Mouse (Mus musculus): Measurements from ENCODE around the gene Vps45.
A peak's percentile ranks its signal among the peaks of the same experiment; 100 is the strongest.
"Not testable (repeated sequence)": the region's sequence is repeated elsewhere in the genome, so short reads cannot be mapped to it uniquely, and the experiment has no call there.

Vps45 gene

DNA sequence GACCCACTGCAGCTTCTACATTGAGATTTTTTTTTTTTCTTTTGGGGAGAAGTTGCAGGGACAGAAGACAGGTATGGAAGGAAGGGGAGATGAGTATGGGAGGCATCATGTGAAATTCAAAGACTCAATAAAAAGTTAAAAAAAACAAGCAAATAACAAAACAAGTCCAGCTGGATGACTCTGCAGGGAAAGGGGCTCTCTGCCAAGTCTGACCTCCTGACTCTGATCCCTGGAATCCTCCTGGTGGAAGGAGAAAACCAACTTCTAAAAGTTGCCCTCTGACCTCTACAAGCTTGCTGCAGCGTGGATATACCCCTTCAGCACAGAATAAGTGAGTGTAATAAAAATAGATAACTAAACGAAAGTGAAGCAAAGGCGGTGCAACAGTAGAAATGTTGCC, 20.4 kb upstream of the Vps45 start:
- DNase-seq (ENCODE audit: low spot score in 2 of 2), result no peak

DNA sequence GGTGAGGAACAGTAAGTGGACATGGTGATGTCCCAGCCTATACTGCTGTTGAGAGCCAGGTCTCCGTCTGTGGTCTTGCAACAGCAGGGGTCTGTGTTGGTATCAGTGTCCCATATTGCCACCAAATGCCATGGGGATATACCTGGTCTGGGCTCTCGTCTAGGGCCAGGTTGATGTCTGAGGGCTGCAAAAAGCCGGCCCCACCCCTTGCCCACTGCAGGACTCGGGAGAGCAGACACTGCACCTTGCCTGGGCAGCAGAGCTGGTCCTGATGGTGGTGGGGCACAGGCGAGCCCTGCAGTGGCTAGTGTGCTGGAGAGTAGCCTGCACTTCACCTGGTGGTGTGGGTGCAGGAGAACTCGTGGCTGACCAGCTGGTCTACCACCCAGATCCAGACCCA, 19.8 kb upstream of the Vps45 start:
- no peak for DNase-seq (ENCODE audit: low spot score in 2 of 2)

DNA sequence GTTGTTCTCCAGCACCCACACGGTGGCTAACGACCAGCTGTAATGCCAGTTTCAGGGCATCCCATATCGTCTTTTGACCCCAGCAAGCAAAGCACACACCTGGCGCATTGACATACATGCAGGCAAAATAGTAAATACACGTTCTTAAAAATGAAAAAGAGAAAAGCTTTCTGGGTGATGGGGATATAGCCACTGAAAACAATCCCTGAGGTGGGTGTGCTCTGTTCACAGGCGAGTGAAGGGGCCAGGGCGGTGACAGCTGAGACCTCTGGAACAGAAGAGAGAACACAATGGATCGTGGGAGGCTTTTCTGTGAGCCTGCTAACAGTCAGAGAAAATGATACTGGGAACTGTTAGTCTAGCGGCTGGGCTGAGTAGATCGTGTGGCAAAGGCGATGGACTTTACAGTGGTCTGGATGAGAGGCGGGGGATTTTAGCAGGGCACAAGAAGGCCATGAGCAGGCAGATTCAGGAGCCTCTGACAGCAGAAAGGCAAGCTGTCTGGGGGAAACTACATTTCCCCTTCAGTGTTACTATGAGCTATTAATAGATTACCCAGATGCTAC, 14.7 kb upstream of the Vps45 start:
- no peak for DNase-seq (ENCODE audit: low spot score in 2 of 2)

DNA sequence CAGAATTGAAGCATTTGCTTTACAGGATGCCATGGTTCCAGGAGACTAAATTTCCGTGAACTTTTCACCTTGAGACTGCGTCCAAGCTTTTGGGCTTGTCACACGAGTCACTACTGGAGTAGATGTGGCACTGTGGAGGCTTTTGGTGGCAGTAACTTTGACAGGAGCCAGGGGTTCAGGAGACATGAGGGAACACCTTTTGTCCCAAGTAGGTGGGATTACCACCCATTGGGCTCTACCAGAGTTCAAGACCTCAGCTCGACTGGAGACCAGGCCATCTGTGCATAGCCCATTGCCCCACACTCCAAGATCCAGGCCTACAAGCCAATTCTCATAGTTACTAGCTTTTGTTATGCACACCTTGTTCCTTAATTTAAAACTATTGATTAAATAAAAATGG, 12.0 kb upstream of the Vps45 start:
- no peak for DNase-seq (ENCODE audit: low spot score in 2 of 2)

DNA sequence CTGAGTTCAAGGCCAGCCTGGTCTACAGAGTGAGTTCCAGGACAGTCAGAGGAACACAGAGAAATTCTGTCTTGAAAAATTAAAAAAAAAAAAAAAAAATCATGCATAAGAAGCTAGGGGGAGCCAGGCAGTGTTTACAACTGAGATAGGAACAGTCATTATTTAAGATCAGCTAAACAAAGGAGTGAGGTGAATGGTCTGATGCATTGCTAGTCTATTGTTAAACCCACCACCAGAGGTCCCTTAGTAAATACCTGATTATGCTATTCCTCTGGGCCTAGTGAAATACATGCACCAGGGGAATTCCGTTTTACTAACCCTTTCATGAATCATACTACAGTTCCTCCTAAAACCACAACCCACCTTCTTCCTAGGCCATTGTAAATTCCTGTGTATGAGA, 11.3 kb upstream of the Vps45 start:
- no peak for DNase-seq (ENCODE audit: low spot score in 2 of 2)

DNA sequence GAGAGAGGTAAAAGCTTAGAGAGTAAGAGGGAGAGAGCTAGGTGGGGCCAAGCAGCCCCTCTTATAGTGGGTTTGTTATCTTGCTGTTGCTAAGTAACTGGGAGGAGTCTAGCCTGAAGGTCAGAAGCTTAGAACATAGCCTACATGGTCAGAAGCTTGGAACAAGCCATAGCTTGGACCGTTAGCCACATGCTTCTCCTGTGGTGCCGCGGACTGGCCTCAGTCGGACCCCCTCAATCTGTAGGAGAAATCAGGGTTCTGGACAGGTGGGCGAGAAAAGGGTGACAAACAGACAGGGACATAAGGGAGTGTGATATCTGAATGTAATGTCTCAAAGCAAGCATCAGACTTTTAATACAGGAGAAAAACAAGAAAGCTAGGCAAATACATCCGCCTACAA, 10.8 kb upstream of the Vps45 start:
- no peak for DNase-seq (ENCODE audit: low spot score in 2 of 2)

DNA sequence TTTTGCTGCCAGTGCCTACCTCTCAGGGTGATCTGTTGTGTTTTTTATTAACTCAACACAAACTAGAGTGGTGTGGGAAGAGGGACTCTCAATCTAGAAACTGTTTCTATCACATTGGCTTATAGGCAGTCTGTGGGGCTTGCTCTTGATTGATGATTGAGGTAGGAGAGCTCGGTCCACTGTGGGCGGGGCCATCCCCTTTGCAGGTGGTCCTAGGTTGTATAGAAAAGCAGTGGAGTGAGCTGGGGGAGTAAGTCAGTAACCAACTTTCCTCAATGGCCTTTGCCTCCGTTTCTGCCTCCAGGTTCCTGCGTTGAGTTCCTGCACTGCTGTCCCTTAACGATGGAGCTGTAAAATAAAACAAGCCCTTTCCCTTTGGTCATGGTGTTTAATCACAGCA, 8.5 kb upstream of the Vps45 start:
- no peak for DNase-seq (ENCODE audit: low spot score in 2 of 2)

DNA sequence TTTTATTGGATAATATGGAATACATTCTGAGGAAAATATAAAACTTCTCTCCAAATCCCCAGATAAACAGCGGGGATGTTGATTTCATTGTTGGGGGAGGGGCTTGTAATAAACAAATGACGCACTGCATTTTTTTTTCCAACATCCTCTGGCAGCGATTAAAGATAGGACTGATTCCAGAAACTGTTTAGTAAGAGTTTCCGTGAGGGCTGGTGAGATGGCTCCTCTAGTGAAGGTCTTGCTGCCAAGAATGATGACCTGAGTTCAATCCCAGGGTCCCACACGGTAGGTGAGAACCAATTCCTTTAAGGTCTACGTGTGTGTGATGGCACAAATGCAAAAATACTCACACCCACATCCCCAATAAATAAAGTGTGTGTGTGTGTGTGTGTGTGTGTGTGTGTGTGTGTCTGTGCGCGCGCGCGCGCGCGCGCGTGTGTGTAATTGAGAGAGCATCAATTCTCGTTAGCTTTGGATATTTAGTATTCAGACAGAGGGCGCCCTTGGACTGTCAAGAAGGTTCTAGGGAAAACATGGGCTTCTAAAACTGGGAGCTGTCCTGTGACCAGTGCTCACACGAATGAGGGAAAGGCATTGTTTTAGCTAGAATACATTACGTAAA, 7.6 kb upstream of the Vps45 start:
- peak in 1 of 2 experiments; percentile 29 for DNase-seq (ENCODE audit: low spot score in 2 of 2)

DNA sequence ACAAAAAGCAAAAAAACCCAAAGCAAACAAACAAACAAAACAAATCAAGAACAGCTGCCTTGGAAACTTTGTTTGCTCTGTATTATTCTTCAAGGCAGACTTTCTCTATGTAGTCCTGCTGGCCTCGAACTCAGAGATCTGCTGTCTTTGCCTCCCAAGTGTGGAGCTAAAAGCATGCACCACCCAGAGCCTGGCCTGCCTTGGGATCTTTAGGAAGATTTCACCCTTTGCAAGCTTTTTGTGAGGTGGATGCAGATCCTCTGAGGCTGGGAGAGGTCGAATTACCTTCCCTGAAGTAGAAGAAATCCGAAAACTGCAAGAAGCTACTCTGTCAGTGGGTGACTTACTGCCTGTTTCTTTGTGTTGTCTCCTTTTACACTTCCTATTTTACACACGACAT, 6.9 kb upstream of the Vps45 start:
- DNase-seq (ENCODE audit: low spot score in 2 of 2), result no peak

DNA sequence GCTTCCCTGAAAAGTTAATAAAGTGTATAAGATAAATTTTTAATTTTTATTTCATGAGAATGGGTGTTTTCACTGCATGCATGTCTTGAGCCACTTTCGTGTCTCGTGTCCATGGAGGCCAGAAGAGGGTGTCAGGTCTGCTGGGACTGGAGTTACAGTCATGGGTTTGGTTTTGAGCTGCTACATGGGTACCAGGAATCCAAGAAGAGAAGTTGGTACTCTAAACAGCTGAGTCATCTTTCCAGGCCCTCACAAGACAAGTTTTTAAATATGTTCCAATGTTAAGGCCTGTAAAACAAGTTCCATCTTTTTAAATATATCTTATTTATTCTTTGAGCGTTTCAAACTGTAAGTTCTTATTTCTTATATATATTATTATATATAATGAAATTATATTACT, 6.0 kb upstream of the Vps45 start:
- DNase-seq (ENCODE audit: low spot score in 2 of 2), result no peak

DNA sequence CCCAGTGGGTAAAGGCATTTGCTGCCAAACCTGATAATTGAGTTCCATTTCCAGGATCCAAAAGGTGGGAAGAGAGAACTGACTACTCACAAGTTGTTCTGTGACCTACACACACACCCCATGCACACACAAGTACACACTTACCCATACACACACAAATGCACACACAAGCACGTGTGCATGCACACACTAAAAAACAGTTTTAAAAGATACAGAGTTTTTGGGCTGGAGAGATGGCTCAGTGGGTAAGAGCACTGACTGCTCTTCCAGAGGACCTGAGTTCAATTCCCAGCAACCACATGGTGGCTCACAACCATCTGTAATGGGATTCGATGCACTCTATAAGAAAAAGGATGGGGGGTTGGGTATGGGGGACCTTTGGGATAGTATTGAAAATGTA, 5.0 kb upstream of the Vps45 start:
- no peak for DNase-seq (ENCODE audit: low spot score in 2 of 2)

DNA sequence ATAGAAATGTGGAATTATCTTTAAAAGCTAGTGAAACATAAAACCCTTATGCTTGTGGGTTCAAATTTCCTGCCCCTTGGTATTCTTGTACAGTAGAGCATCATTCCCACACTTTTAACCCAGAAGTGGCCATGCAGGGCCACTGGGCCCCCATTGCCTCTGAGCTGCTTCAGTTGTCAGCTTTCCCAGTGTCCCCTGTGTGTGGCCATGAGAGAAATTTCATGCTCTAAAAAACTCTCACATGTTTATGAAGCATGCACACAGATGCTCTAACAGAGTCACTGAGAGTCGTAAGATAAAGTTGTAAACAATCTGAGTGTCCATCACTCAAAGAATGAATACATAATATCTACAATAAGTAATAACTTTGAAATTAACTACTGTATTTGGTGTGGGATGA, 1.9 kb upstream of the Vps45 start:
- no peak for DNase-seq (ENCODE audit: low spot score in 2 of 2)

DNA sequence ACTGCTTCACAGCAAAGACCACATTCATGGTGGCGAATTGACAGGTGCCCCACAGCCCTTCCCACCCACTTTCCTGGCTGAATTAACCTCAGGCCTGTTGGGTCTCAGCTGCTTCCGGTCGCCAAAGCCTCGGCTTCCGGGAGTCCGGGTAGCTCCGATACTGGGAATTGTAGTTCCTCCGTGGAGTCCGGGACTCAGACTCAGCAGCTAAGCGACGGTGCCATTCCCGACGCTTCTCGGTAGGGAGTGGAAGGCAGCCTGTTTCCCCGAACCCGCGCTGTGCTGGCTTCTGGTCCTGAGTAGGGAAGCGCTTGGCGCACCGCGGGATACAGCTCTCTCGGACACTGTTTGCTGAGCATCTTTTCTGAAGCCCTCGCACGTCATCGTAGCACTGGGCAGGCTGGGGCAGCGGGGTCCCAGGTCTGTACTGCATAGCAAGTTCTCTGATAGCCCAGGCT, 490 bp downstream of the Vps45 start:
- peak; percentile 81 to 84 for DNase-seq (ENCODE audit: low spot score in 2 of 2)

DNA sequence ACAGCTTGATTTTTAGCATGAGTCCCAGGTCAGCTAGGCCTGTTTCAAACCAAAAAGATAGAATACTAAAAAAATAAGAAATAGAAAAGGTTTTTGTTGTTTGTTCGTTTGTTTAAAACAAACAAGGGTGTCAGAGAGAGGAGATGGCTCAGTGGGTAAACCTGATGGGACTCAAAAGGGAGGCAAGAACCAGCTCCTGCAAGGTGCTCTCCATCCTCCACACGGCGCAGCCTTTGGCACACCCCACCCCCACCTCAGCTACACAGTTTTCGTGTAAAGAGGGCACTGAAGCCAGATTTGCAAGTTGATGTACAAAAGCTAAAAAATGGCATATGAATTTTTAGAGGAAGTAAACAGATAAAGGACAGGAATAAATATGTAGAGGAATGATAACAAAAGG, 2.2 kb downstream of the Vps45 start:
- DNase-seq (ENCODE audit: low spot score in 2 of 2), result no peak

DNA sequence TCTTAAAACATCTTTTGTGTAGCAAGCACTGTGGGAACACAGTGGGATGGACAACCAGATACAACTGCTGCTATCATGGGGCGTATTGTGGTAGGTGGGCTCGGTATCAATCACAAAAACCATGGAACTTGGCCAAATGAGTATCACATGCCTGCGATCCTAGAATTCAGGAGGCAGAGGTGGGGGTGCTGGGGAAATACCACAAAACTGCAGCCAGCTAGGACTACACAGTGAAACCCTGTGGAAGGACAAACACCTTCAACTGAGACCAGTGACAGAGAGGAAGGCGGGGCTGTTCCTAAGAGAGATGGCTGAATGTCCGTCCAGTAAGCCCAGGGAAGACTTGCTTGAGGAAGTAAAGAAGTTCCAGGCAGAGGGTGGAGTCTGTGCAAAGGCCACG, 3.0 kb downstream of the Vps45 start:
- no peak for DNase-seq (ENCODE audit: low spot score in 2 of 2)

DNA sequence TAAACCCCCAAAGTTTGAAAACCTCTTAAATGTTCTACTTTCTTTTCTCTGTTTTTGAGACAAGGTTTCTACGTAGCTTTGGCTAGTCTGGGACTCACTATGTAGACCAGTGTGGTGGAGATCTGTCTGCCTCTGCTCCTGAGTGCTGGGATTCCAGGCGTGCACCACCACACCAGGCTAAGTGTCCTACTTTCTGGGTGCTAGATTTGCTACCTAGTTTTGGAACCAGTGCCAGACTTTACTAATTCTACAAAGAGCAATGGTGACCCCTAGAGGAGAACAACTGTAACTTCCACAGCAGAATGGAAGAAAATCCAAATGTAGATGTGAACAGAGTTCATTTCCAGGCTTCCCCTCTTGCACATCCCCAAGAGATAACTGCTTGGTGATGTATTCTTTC, 6.4 kb downstream of the Vps45 start:
- DNase-seq (ENCODE audit: low spot score in 2 of 2), result no peak

DNA sequence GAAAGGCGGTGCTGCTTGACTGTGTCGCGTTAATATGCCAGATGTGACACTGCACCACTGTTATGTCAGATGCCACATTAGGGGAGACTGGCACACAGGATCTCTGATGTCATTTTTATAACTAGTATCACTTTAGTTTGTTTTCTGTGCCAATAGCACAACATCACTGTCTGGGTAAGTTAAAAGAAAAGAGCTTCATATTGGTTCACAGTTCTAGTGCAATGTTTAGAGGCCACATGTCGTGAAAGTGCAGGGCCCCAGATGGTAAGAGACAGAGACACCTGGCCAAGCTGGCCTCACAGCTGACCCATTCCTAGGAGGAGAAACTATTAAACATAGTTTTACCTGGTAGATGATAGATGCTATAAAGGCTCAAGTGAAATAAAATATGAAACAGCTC, 7.1 kb downstream of the Vps45 start:
- DNase-seq (ENCODE audit: low spot score in 2 of 2), result no peak

DNA sequence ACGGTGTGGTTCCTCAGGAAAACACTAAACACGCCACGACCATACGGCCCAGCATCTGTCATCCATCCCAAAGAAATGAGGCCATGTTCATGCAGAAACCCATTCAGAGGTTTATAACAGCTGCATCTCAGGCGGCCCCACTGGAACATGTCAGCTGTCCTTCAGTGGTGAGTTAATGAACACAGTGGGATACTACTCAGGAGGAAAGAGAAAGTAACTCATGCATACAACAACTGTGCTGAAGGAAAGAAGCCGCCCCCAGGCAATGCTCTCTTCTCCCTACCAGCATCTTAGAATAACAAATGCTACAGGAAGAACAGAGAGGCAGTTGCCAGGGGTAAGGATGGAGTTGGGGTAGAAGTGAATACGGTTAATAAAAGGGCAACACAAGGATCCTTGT, 7.5 kb downstream of the Vps45 start:
- no peak for DNase-seq (ENCODE audit: low spot score in 2 of 2)

DNA sequence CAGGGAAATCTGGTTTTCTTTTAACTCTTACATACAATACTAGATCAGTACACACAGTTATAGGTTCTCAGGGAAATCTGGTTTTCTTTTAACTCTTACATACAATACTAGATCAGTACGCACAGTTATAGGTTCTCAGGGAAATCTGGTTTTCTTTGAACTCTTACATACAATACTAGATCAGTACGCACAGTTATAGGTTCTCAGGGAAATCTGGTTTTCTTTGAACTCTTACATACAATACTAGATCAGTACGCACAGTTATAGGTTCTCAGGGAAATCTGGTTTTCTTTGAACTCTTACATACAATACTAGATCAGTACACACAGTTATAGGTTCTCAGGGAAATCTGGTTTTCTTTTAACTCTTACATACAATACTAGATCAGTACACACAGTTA, 13.7 kb downstream of the Vps45 start:
- not testable (repeated sequence) for DNase-seq (ENCODE audit: low spot score in 2 of 2)

DNA sequence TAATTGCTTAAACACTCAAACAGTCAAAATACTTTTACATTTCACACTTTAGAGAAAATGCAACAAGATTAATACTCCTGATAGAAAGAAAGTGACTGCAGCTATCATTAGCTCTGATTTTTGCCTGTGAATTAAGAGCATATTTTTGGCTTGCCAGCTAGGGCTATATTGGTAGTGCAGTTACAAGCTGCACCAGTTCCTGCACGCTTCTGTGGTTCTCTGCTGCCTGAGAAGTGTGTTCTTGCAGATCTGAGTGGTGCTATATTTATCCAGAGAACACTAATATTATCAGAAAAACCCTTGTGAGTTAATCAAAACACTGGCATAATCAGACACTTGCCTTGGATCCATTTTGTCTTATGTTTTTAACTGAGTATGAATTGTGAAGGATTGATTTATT, 15.2 kb downstream of the Vps45 start:
- DNase-seq (ENCODE audit: low spot score in 2 of 2), result no peak

DNA sequence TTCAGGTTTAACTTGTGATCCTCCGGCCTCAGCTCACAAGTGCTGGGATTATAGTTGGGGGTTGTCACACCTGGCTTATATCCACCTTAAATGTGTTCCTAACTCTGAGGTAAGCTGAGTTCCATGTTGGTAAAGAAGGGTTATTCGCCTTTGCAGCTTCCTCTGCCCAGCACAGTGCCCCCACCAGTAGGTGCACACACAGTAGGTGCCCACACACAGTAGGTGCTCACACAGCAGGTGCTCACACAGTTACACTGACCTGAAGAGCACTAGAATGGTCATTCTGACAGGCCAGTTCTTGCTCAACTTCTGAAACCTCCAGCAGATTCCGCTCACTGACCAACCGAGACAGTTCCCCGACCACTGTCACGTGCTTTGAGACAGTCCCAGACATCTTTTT, 17.2 kb downstream of the Vps45 start:
- DNase-seq (ENCODE audit: low spot score in 2 of 2), result no peak

DNA sequence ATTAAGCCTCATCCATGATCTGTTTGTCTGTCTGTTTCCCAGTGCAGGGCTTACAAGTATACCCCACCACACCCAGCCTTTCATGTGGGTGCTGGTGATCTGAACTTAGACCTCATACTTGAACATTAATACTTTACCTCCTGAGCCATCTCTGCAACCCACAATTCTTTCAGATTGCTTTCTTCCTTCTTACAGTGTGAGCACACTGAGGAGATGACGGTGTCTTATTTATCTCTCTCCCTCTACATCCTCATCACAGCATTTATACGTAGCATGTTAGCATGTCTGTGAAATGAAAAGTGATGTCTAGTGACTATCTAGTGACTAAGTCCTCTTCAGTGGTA, 17.6 kb downstream of the Vps45 start:
- DNase-seq (ENCODE audit: low spot score in 2 of 2), result no peak

DNA sequence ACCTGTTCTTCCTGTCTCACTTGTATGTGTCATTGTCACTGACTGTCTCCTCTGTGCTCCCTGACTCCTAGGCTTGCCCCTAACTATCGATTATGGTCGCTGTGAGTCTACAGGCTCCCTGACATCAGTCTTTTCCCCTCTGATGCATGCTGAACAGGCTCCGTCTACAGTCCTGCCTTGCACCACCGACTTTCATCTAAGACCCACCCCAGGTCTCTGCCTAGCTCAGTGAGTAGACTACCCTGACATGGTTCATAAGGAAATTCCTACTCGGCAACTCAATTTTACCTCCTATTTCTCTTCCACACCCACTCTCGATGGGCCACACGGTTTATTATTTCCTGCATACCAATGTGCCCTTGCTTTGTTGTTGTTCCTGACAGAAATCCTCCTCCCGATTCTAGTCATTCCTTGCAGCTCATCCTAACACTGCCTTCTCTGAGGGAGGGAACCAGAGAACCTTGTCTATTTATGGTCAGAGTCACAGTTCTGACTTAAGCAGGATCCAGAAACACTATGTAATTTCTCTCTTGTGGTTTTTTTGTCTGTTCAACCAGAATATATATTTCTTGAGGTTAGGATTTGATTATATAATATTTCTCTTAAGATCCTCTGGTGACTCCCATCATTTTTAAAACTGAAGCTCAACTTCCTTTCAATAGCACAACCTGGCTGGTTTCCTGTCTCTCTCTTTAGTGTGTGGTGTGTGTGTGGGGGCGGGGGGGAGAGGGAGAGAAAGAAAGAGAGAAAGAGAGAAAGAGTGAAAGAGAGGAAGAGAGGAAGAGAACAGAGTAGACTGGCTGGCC, 18.2 kb downstream of the Vps45 start:
- DNase-seq (ENCODE audit: low spot score in 2 of 2), result no peak

DNA sequence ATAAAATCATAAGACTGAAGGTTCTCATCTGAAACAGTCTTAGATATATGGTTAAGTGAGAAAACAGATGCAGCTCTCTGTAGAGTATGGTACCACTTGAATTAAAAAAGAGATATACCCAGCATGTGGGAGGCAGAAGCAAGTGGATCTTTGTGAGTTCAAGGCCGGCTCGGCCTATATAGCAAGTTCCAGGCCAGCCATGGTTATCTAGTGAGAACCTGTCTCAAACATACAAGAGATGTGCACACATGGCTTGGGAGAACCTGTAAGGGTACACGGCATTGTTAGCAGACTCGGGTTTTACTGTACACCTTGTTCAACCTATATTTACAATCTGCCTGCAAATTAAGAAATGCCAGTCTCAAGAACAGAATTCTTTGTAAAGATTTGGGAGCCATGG, 19.4 kb downstream of the Vps45 start:
- DNase-seq (ENCODE audit: low spot score in 2 of 2), result no peak

Data from frontal cortex, postnatal 25 days (tissue).